Mouse (Mus musculus) hindbrain, postnatal 0 days (tissue): ENCODE data around the gene Rgs3. TPM values are rescaled to one million over a fixed set of nuclear protein-coding genes. Genes with fewer than 3 reads are reported as not detected.

Experiments used
- ATAC-seq: fragments of 200-750 bp; cut with Nextera tagmentation; 2 replicates; pipeline ENCODE4 v1.8.0; 2017; ENCODE audit warnings: mild to moderate bottlenecking, moderate TSS enrichment, moderate library complexity
- DNase-seq: peaks from one replicate; pipeline ENCODE4 v3.0.0-alpha.2; 2015; ENCODE audit warnings: low spot score
- H3K27ac ChIP-seq: fragments of 300-500 bp; sonication (generic); 2 replicates; pipeline ENCODE4 v1.5.1; 2014; ENCODE audit warnings: mild to moderate bottlenecking
- H3K27me3 ChIP-seq: fragments of 300-500 bp; sonication (generic); 2 replicates; pipeline ENCODE4 v1.6.1; 2014; ENCODE audit warnings: low read length, mixed read lengths; ENCODE audit not compliant: insufficient read depth
- H3K36me3 ChIP-seq: fragments of 300-500 bp; sonication (generic); 2 replicates; pipeline ENCODE4 v1.6.1; 2014; ENCODE audit warnings: low read length, mixed read lengths; ENCODE audit not compliant: insufficient read depth
- H3K4me1 ChIP-seq: fragments of 300-500 bp; sonication (generic); 2 replicates; pipeline ENCODE4 v1.6.1; 2014; ENCODE audit warnings: antibody characterized with exemption, low read length, mixed read lengths; ENCODE audit not compliant: insufficient read depth
- H3K4me2 ChIP-seq: fragments of 300-500 bp; sonication (generic); 2 replicates; pipeline ENCODE4 v1.6.1; 2014; ENCODE audit warnings: low read depth, mild to moderate bottlenecking, low read length, moderate library complexity, mixed read lengths
- H3K4me3 ChIP-seq: fragments of 300-500 bp; sonication (generic); 2 replicates; pipeline ENCODE4 v1.5.1; 2014; ENCODE audit warnings: low read length
- H3K9ac ChIP-seq: fragments of 300-500 bp; sonication (generic); replicated peaks from 2 replicates; pipeline ENCODE4 v1.6.1; 2014; ENCODE audit warnings: mild to moderate bottlenecking, low read length, moderate library complexity, mixed read lengths
- H3K9me3 ChIP-seq: fragments of 300-500 bp; sonication (generic); 2 replicates; pipeline ENCODE4 v1.6.1; 2016; ENCODE audit warnings: low read length, mixed read lengths
- CTCF ChIP-seq: IDR thresholded peaks from 2 replicates; pipeline ENCODE4 v1.5.1; 2016; ENCODE audit warnings: antibody characterized with exemption, control low read depth, low read depth
- WGBS: fragments of 180-500 bp; shearing (Covaris S2); extraction: QIAGEN DNeasy Blood & Tissue Kit; methylation state at CpG from one replicate; pipeline ENCODE4 v1.1.7; 2014; 5-methylcytosine and 5-hydroxymethylcytosine counted together
- polyA plus RNA-seq: library from polyadenylated mRNA; unstranded; fragments of >200 nt; fragmentation: Nextera tagmentation; extraction: Ambion mirVana; gene quantifications from 2 replicates; pipeline ENCODE4 v1.2.1, GENCODE M21; 2015
- total RNA-seq: library from RNA; depleted of rRNA; stranded (reverse); fragments of >200 nt; gene quantifications from 2 replicates; pipeline ENCODE4 v1.2.3, GENCODE M21; 2014; rRNA removed

Rgs3 gene
- total RNA-seq = 71.0 and 71.9 TPM in 2 replicates
- 44.3 and 44.6 TPM in 2 replicates for polyA plus RNA-seq

DNA sequence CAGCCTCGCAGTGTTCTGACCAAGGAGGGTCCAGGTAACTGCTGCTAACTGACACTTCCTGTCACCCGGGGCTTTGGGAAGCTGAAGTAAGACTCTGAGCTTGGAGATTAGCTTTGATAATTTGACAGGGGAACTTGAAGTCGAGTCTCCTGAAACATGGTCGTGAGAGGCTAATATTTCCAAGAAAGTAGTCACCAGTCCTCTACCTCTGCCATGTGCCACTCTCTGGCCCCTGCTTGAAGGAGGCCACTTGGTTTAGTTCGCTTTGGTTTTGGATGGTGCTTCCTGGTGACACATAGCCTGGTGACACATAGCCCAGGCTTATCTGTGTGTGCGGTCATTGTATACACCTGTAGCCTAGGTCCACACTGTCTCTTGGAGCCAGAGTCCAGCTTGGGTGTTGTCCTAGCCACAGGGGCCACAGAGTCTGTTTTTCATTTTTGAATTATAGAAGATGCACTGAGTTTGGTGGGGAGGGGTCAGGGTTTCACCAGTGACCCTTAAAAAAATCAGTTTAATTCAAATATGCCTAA is at the start of gene Rgs3:
Rgs3 (plus strand) TSS at position 51 of the 533 bp plus-strand sequence.
- no peak within 1 kb of the TSS for H3K27ac ChIP-seq
- H3K4me2 ChIP-seq = no peak within 1 kb of the TSS
- DNase-seq (no peak), ATAC-seq (no peak)
- no peak for TF ChIP-seq CTCF
- H3K4me1 ChIP-seq = no peaks in the 10 kb centered on the region
- no peaks in the 10 kb centered on the region for H3K9me3 ChIP-seq
- H3K27me3 ChIP-seq = no peaks in the 10 kb centered on the region
- H3K4me3 ChIP-seq = no peak within 1 kb of the TSS
- H3K9ac ChIP-seq = no peak within 1 kb of the TSS
- H3K36me3 ChIP-seq = no peaks in the 10 kb centered on the region
- 57% methylated on average over 6 of the region's 6 CpGs for WGBS

DNA sequence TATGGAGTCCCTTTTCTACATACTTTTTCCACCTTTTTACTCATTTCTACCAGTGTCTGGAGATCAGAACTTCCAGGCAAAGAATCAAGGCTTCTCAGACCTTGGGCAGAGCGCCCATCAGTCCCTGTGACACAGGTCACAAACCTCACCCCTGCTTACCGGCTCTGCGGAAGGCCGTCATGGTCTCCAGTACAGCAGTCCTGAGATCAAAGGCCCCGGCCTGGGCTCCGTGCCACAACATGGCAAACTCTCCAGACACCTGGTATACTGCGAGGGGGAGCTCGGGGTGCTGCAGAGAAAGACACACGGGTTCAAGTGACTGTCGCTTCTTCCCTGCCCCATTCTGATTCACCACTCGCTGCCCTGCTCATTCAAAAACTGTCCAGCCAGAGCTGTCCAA is 49.7 kb upstream of the Rgs3 start:
- ATAC-seq (no peak), DNase-seq (no peak)
- H3K9ac ChIP-seq = no peak overlapping the region
- H3K36me3 ChIP-seq = peaks cover 38% of the 10 kb centered on the region
- no peak overlapping the region for H3K4me2 ChIP-seq
- no peaks in the 10 kb centered on the region for H3K27me3 ChIP-seq
- no peaks in the 10 kb centered on the region for H3K4me1 ChIP-seq
- no peak for TF ChIP-seq CTCF
- no peak overlapping the region for H3K27ac ChIP-seq
- no peaks in the 10 kb centered on the region for H3K9me3 ChIP-seq
- WGBS = 85% methylated on average over 11 of the region's 11 CpGs
- no peak overlapping the region for H3K4me3 ChIP-seq

DNA sequence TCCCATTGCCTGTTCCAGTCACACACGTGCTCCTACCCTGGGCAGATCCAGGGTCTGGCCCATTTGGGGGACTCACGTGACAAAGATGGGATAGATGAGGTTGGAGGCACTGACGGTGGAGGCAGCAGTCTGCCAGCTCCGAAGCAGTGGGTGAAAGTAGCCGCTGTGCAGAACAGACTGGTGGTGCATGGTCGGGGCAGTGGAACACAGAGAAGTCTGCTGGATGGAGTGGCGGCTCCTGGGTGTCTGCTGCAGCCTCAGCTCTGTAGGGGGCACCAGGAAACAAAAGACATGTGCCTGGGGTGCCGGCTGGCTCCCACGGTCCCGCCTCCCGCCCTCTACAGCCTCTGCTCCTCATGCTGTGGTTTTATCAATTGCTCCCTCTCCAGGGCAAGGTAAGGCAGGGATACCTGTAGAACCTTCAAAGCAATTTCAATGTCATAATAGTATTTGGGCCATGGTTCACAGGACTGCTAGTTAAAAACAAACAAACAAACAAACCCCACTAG is 45.6 kb upstream of the Rgs3 start:
- no peak overlapping the region for H3K27ac ChIP-seq
- H3K36me3 ChIP-seq = peaks cover 35% of the 10 kb centered on the region
- no peaks in the 10 kb centered on the region for H3K27me3 ChIP-seq
- no peak for TF ChIP-seq CTCF
- ATAC-seq (no peak; the same call in 1 of the 2 replicates), DNase-seq (no peak)
- no peak overlapping the region for H3K9ac ChIP-seq
- WGBS = 36% methylated on average over 11 of the region's 11 CpGs
- H3K9me3 ChIP-seq = no peaks in the 10 kb centered on the region
- 0 out of 2 replicates have a peak, but pooled peaks cover 7% of the 10 kb centered on the region for H3K4me1 ChIP-seq
- no peak overlapping the region for H3K4me3 ChIP-seq
- H3K4me2 ChIP-seq = no peak overlapping the region

DNA sequence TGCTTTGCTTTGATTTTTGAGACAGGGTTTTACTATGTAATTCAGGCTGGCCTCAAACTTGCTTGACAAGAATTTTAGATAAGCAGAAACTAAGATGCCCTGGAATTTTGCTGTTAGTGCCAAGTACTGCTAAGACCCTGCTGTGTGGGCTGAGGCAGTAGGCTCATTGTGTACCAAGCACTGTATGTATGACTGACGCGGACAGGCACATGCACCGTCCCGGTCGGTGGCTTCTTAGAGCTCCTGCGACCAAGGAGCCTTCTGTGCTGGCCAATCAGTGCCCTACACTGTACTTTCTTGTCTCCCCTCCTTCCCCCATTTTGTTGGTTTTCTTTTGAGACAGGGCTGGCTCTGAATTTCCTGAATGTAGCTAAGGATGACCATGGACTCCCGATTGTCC is 44.7 kb upstream of the Rgs3 start:
- no peak overlapping the region for H3K27ac ChIP-seq
- TF ChIP-seq CTCF = no peak
- ATAC-seq = no peak

DNA sequence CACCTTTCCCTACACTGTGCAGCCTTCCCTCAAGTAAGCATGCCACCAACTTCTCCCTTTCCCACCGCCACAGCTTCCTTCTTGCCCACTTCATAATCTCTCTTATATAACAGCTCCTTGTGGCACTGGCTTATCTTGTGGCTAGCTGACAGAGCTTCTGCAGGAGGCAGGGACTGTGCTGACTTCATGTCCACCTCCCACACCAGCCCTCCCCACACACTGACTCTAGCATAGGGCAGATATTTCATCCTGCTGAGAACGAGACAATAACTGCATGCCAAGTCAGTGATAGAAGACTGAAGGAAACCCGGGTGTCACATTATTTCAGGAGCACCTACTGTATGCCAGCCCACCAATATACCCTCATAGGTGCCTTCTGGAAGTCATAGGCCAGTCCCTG is 44.2 kb upstream of the Rgs3 start:
- Histone ChIP-seq H3K27me3 (no peaks in the 10 kb centered on the region), H3K4me3 (no peak overlapping the region), H3K4me1 (0 out of 2 replicates have a peak, but pooled peaks cover 9% of the 10 kb centered on the region), H3K9ac (no peak overlapping the region), H3K4me2 (no peak overlapping the region), H3K27ac (0 out of 2 replicates have a peak overlapping the region, but pooled peaks have one; percentile 20), H3K36me3 (peaks cover 25% of the 10 kb centered on the region; the same call in 1 of the 2 replicates), H3K9me3 (no peaks in the 10 kb centered on the region)
- no peak for DNase-seq
- 73% methylated on average over 3 of the region's 3 CpGs for WGBS
- no peak for TF ChIP-seq CTCF
- ATAC-seq = no peak

More for the DNA sequence above, 44.7 kb upstream of the Rgs3 start:
- no peak overlapping the region for H3K4me3 ChIP-seq
- H3K36me3 ChIP-seq = peaks cover 25% of the 10 kb centered on the region; the same call in 1 of the 2 replicates
- 0 out of 2 replicates have a peak, but pooled peaks cover 9% of the 10 kb centered on the region for H3K4me1 ChIP-seq
- no peaks in the 10 kb centered on the region for H3K9me3 ChIP-seq
- no peak overlapping the region for H3K4me2 ChIP-seq
- 0 out of 2 replicates have a peak overlapping the region, but pooled peaks have one; percentile 21 for H3K9ac ChIP-seq
- no peaks in the 10 kb centered on the region for H3K27me3 ChIP-seq
- DNase-seq = no peak
- WGBS = 63% methylated on average over 7 of the region's 7 CpGs

DNA sequence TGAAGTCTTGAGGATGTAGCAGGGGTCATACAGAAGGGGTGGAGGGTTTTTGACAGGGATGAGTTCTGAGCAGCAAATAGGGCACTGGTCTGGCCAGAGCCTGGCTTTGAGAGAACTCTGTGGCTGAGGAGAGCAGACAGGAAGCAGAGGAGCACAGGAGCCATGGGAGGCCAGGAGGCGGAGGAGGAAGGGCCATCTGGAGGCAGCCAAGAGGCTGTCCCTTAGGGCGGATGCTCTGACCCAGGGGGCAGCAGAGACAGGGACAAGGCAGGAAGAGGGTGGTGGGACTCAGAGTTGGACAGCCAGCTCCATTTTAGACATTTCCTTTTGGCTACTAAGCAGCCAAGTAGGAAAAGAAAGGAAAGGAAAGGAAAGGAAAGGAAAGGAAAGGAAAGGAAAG is 43.6 kb upstream of the Rgs3 start:
- Histone ChIP-seq H3K36me3 (peaks cover 20% of the 10 kb centered on the region; the same call in 1 of the 2 replicates), H3K4me3 (no peak overlapping the region), H3K4me1 (0 out of 2 replicates have a peak, but pooled peaks cover 9% of the 10 kb centered on the region), H3K27ac (0 out of 2 replicates have a peak overlapping the region, but pooled peaks have one; percentile 20), H3K27me3 (no peaks in the 10 kb centered on the region), H3K4me2 (no peak overlapping the region), H3K9me3 (no peaks in the 10 kb centered on the region), H3K9ac (no peak overlapping the region)
- TF ChIP-seq CTCF = no peak
- no peak for DNase-seq
- WGBS = 57% methylated on average over 2 of the region's 2 CpGs
- ATAC-seq = no peak

DNA sequence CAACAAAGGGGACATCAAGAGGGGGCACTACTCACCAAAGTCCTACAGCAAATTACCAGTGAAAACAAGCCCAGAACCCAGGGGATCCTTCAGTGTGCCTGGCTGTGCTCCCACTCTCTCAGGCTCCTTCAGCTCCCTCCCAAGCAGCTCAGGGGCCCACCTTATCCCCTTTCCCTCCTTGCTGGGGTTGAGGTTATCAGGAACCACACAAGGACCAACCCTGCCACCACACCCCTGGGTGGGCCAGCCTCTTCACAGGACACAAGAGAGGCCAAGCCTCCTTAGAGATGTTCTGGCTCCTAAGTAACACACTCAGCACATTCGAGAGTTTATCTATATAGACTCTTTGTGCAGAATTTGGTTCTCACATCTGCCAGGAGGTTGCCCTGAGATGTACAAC is 43.1 kb upstream of the Rgs3 start:
- no peak for DNase-seq
- Histone ChIP-seq H3K27me3 (no peaks in the 10 kb centered on the region), H3K9me3 (no peaks in the 10 kb centered on the region), H3K4me1 (0 out of 2 replicates have a peak, but pooled peaks cover 9% of the 10 kb centered on the region), H3K9ac (no peak overlapping the region), H3K36me3 (peaks cover 15% of the 10 kb centered on the region; the same call in 1 of the 2 replicates), H3K4me3 (no peak overlapping the region), H3K4me2 (no peak overlapping the region), H3K27ac (0 out of 2 replicates have a peak overlapping the region, but pooled peaks have one; percentile 20)
- no peak for ATAC-seq
- no peak for TF ChIP-seq CTCF
- WGBS = 85% methylated on average over 1 of the region's 1 CpGs
